Mouse (Mus musculus) lung, adult 2 months (tissue): ENCODE measurements around the gene Il15.

ENCODE experiments used
- CTCF ChIP-seq: fragments of 200-500 bp; IDR thresholded peaks from 2 replicates; pipeline ENCODE4 v1.5.1; 2011; ENCODE audit warnings: mild to moderate bottlenecking, low read length, control low read depth; ENCODE audit not compliant: insufficient read depth
- POLR2A ChIP-seq: fragments of 200-500 bp; IDR thresholded peaks from 2 replicates; pipeline ENCODE4 v1.6.1; 2011; ENCODE audit warnings: low read depth, mild to moderate bottlenecking, control low read depth, low read length, borderline replicate concordance; ENCODE audit errors: extremely low read depth

GRCm38 (mm10) chr8:82349299-82349698, 53.7 kb downstream of the Il15 start:
- TF ChIP-seq CTCF (no peak), POLR2A (no peak)
